Mouse (Mus musculus): ENCODE measurements around the gene Erlin1. TPM values are rescaled to one million over a fixed set of nuclear protein-coding genes. Genes with fewer than 3 reads are reported as not detected.
A peak's percentile ranks its signal among the peaks of the same experiment; 100 is the strongest.

Erlin1 gene
- total and polyA plus RNA-seq, 3 experiments = 9.7 to 26.6 (median 22.7) TPM

- dilution Hi-C loops (cut with MboI; ENCODE audit: extremely low pct_ligation_motif_present, extremely low pct_unique_long_range_greater_than_20kb, low sequenced_read_pairs) = no loop called here
- no peak overlapping the region for H3K27ac ChIP-seq (ENCODE audit: insufficient read depth, low read depth)
Measured at GRCm38 (mm10) chr19:44007186-44007585, 62.4 kb downstream of the Erlin1 start.

GRCm38 (mm10) chr19:44005025-44005424 lies 64.6 kb downstream of the Erlin1 start:
- Histone ChIP-seq H3K27me3 (replicated peaks) (no peaks in the 10 kb centered on the region), H3K4me1 (ENCODE audit: control insufficient read depth in 1 of 2, insufficient read depth in 2 of 2) (peaks cover 5 to 32% of the 10 kb centered on the region in 2 experiments; a peak in 3 of 4 replicates), H3K36me3 (replicated peaks in 1 of 2; ENCODE audit: control insufficient read depth in 1 of 2, insufficient read depth in 1 of 2, low read length in 1 of 2) (no peaks in the 10 kb centered on the region), H3K9me3 (replicated peaks; ENCODE audit: low read length) (no peaks in the 10 kb centered on the region), H3K9ac (ENCODE audit: insufficient read depth, low read depth) (no peak overlapping the region), H3K4me3 (replicated peaks in 1 of 3; ENCODE audit: low read depth in 2 of 3, low read length in 2 of 3, poor library complexity in 1 of 3) (no peak overlapping the region), H3K4me2 (ENCODE audit: insufficient read depth, low read depth, poor library complexity, severe bottlenecking) (no peak overlapping the region), H3K79me2 (replicated peaks; ENCODE audit: control insufficient read depth, extremely low read depth, insufficient read depth, poor library complexity, severe bottlenecking) (no peaks in the 10 kb centered on the region), H3K27ac (ENCODE audit: insufficient read depth, low read depth) (no peak overlapping the region)
- dilution Hi-C loops (cut with MboI; ENCODE audit: extremely low pct_ligation_motif_present, extremely low pct_unique_long_range_greater_than_20kb, low sequenced_read_pairs) = no loop called here
- TF ChIP-seq ETS1 (conservative IDR thresholded peaks at IDR 0.05; ENCODE audit: low read depth, low read length) = 0 out of 2 replicates have a peak, but pooled peaks have one; percentile 12
- TF ChIP-seq MAX (IDR thresholded peaks at IDR 0.05; ENCODE audit: low read length) = peak; percentile 20; the same call in 1 of the 2 replicates
- no peak for TF ChIP-seq UBTF (IDR thresholded peaks at IDR 0.05; ENCODE audit: low read depth, low read length)
- in situ Hi-C loops (cut with MboI; ENCODE audit: low pct_ligation_motif_present, low pct_unique_long_range_greater_than_20kb, low sequenced_read_pairs) = no loop called here
- DNase-seq (ENCODE audit: extremely low read depth) = peak; percentile 60

More at GRCm38 (mm10) chr19:44007186-44007585, 62.4 kb downstream of the Erlin1 start:
- Histone ChIP-seq H3K36me3 (replicated peaks in 1 of 2; ENCODE audit: control insufficient read depth in 1 of 2, insufficient read depth in 1 of 2, low read length in 1 of 2) (no peaks in the 10 kb centered on the region), H3K4me2 (ENCODE audit: insufficient read depth, low read depth, poor library complexity, severe bottlenecking) (no peak overlapping the region), H3K4me1 (ENCODE audit: control insufficient read depth in 1 of 2, insufficient read depth in 2 of 2) (peaks cover 5 to 22% of the 10 kb centered on the region in 2 experiments; a peak in 3 of 4 replicates), H3K79me2 (replicated peaks; ENCODE audit: control insufficient read depth, extremely low read depth, insufficient read depth, poor library complexity, severe bottlenecking) (no peaks in the 10 kb centered on the region), H3K27me3 (replicated peaks) (no peaks in the 10 kb centered on the region), H3K9me3 (replicated peaks; ENCODE audit: low read length) (no peaks in the 10 kb centered on the region), H3K9ac (ENCODE audit: insufficient read depth, low read depth) (no peak overlapping the region), H3K4me3 (replicated peaks in 1 of 3; ENCODE audit: low read depth in 2 of 3, low read length in 2 of 3, poor library complexity in 1 of 3) (no peak overlapping the region)
- DNase-seq (ENCODE audit: extremely low read depth) = no peak
- no peak for TF ChIP-seq RCOR1 (conservative IDR thresholded peaks at IDR 0.05; ENCODE audit: low read depth, low read length)
- in situ Hi-C loops (cut with MboI; ENCODE audit: low pct_ligation_motif_present, low pct_unique_long_range_greater_than_20kb, low sequenced_read_pairs) = no loop called here

- dilution Hi-C loops (cut with MboI; ENCODE audit: extremely low pct_ligation_motif_present, extremely low pct_unique_long_range_greater_than_20kb, low sequenced_read_pairs) = no loop called here
- DNase-seq (ENCODE audit: extremely low read depth) = no peak
- Histone ChIP-seq H3K79me2 (replicated peaks; ENCODE audit: control insufficient read depth, extremely low read depth, insufficient read depth, poor library complexity, severe bottlenecking) (no peaks in the 10 kb centered on the region), H3K9ac (ENCODE audit: insufficient read depth, low read depth) (no peak overlapping the region), H3K9me3 (replicated peaks; ENCODE audit: low read length) (no peaks in the 10 kb centered on the region), H3K4me1 (ENCODE audit: control insufficient read depth in 1 of 2, insufficient read depth in 2 of 2) (peaks cover 5 to 32% of the 10 kb centered on the region in 2 experiments; a peak in 3 of 4 replicates), H3K4me3 (replicated peaks in 1 of 3; ENCODE audit: low read depth in 2 of 3, low read length in 2 of 3, poor library complexity in 1 of 3) (no peak overlapping the region), H3K4me2 (ENCODE audit: insufficient read depth, low read depth, poor library complexity, severe bottlenecking) (no peak overlapping the region), H3K27ac (ENCODE audit: insufficient read depth, low read depth) (no peak overlapping the region), H3K27me3 (replicated peaks) (no peaks in the 10 kb centered on the region), H3K36me3 (replicated peaks in 1 of 2; ENCODE audit: control insufficient read depth in 1 of 2, insufficient read depth in 1 of 2, low read length in 1 of 2) (no peaks in the 10 kb centered on the region)
- TF ChIP-seq EP300 (IDR thresholded peaks at IDR 0.05; ENCODE audit: low read length) = no peak
- in situ Hi-C loops (cut with MboI; ENCODE audit: low pct_ligation_motif_present, low pct_unique_long_range_greater_than_20kb, low sequenced_read_pairs) = no loop called here
Measured at GRCm38 (mm10) chr19:44004261-44004660, 65.3 kb downstream of the Erlin1 start.

GRCm38 (mm10) chr19:44000720-44001119 lies 68.9 kb downstream of the Erlin1 start:
- Histone ChIP-seq H3K9me3 (replicated peaks; ENCODE audit: low read length) (no peaks in the 10 kb centered on the region), H3K4me3 (replicated peaks in 1 of 3; ENCODE audit: low read depth in 2 of 3, low read length in 2 of 3, poor library complexity in 1 of 3) (no peak overlapping the region), H3K79me2 (replicated peaks; ENCODE audit: control insufficient read depth, extremely low read depth, insufficient read depth, poor library complexity, severe bottlenecking) (no peaks in the 10 kb centered on the region), H3K9ac (ENCODE audit: insufficient read depth, low read depth) (no peak overlapping the region), H3K27ac (ENCODE audit: insufficient read depth, low read depth) (no peak overlapping the region), H3K27me3 (replicated peaks) (no peaks in the 10 kb centered on the region), H3K4me1 (ENCODE audit: control insufficient read depth in 1 of 2, insufficient read depth in 2 of 2) (peaks cover 0 to 26% of the 10 kb centered on the region in 2 experiments; a peak in 2 of 4 replicates), H3K36me3 (replicated peaks in 1 of 2; ENCODE audit: control insufficient read depth in 1 of 2, insufficient read depth in 1 of 2, low read length in 1 of 2) (no peaks in the 10 kb centered on the region), H3K4me2 (ENCODE audit: insufficient read depth, low read depth, poor library complexity, severe bottlenecking) (no peak overlapping the region; the same call in 1 of the 2 replicates)
- in situ Hi-C loops (cut with MboI; ENCODE audit: low pct_ligation_motif_present, low pct_unique_long_range_greater_than_20kb, low sequenced_read_pairs) = no loop called here
- dilution Hi-C loops (cut with MboI; ENCODE audit: extremely low pct_ligation_motif_present, extremely low pct_unique_long_range_greater_than_20kb, low sequenced_read_pairs) = no loop called here
- no peak for TF ChIP-seq JUND (conservative IDR thresholded peaks at IDR 0.05; ENCODE audit: low read depth, low read length)
- TF ChIP-seq MAX (IDR thresholded peaks at IDR 0.05; ENCODE audit: low read length) = no peak
- no peak for TF ChIP-seq MAFK (IDR thresholded peaks at IDR 0.05; ENCODE audit: insufficient replicate concordance, low read length)
- TF ChIP-seq USF1 (IDR thresholded peaks at IDR 0.05; ENCODE audit: low read depth, low read length) = no peak
- no peak for TF ChIP-seq IRF4 (IDR thresholded peaks at IDR 0.05; ENCODE audit: low read depth, low read length)
- no peak for TF ChIP-seq POLR2AphosphoS2 (IDR thresholded peaks at IDR 0.05; ENCODE audit: low read depth, low read length)
- no peak for TF ChIP-seq MYC (IDR thresholded peaks at IDR 0.05; ENCODE audit: low read depth, low read length)
- TF ChIP-seq TBP (conservative IDR thresholded peaks at IDR 0.05; ENCODE audit: low read depth, low read length) = no peak
- TF ChIP-seq EP300 (IDR thresholded peaks at IDR 0.05; ENCODE audit: low read length) = no peak
- no peak for TF ChIP-seq ZNF384 (IDR thresholded peaks at IDR 0.05; ENCODE audit: low read depth, low read length)
- no peak for TF ChIP-seq SIN3A (IDR thresholded peaks at IDR 0.05; ENCODE audit: low read length)
- TF ChIP-seq SMC3 (IDR thresholded peaks at IDR 0.05; ENCODE audit: low read depth, low read length) = no peak
- no peak for TF ChIP-seq E2F4 (IDR thresholded peaks at IDR 0.05; ENCODE audit: insufficient replicate concordance, low read depth, low read length)
- TF ChIP-seq ELF1 (IDR thresholded peaks at IDR 0.05; ENCODE audit: low read depth, low read length) = no peak
- TF ChIP-seq TCF12 (IDR thresholded peaks at IDR 0.05; ENCODE audit: low read depth, low read length) = no peak
- no peak for TF ChIP-seq MEF2A (IDR thresholded peaks at IDR 0.05; ENCODE audit: borderline replicate concordance, low read depth, low read length)
- no peak for DNase-seq (ENCODE audit: extremely low read depth)
